Mouse (Mus musculus) lung, adult 2 months (tissue): ENCODE measurements around the gene Anks1.

Source experiments
- CTCF ChIP-seq: fragments of 200-500 bp; IDR thresholded peaks from 2 replicates; pipeline ENCODE4 v1.5.1; 2011; ENCODE audit warnings: mild to moderate bottlenecking, low read length, control low read depth; ENCODE audit not compliant: insufficient read depth
- POLR2A ChIP-seq: fragments of 200-500 bp; IDR thresholded peaks from 2 replicates; pipeline ENCODE4 v1.6.1; 2011; ENCODE audit warnings: low read depth, mild to moderate bottlenecking, control low read depth, low read length, borderline replicate concordance; ENCODE audit errors: extremely low read depth

DNA sequence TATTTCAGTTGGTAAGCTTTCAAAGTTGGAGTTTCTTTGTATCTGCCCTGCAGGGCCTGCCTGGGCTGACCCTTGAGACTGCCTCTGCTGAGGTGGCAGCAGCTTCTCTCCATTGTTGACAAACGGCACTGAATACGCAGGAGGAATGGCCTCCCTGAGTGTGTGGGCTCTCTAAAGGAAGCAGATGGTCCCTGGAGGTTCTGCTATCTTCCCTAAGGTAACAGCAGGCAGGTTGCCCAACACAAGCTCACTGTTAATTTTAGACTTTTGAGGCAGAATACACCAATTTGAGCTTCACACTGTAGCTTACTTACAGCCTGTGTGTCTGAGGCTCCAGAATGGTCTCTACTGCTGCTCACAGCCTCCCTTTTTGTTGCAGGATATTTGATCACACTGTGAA is 163.6 kb downstream of the Anks1 start:
- TF ChIP-seq POLR2A, result no peak
- TF ChIP-seq CTCF, result no peak
